Mouse (Mus musculus) thymus, adult 2 months (tissue): ENCODE data around the gene Nme7. TPM values are rescaled to one million over a fixed set of nuclear protein-coding genes. Genes with fewer than 3 reads are reported as not detected.

Experiments
- DNase-seq: peaks from one replicate; pipeline ENCODE4 v3.0.0; 2021
- H3K27ac ChIP-seq: fragments of 200-500 bp; 2 replicates; pipeline ENCODE4 v1.5.1; 2012; ENCODE audit warnings: low read length, control low read depth; ENCODE audit not compliant: control insufficient read depth, insufficient read depth
- H3K27me3 ChIP-seq: fragments of 200-500 bp; 2 replicates; pipeline ENCODE4 v1.6.1; 2012; ENCODE audit warnings: mild to moderate bottlenecking, low read length, moderate library complexity, mixed read lengths; ENCODE audit not compliant: control insufficient read depth, insufficient read depth
- H3K36me3 ChIP-seq: fragments of 200-500 bp; 2 replicates; pipeline ENCODE4 v1.6.1; 2012; ENCODE audit warnings: mild to moderate bottlenecking, low read length, moderate library complexity; ENCODE audit not compliant: control insufficient read depth, insufficient read depth
- H3K4me1 ChIP-seq: fragments of 200-500 bp; replicated peaks from 2 replicates; pipeline ENCODE4 v1.6.1; 2012; ENCODE audit warnings: low read length; ENCODE audit not compliant: control insufficient read depth, insufficient read depth
- H3K4me3 ChIP-seq: fragments of 200-500 bp; 2 replicates; pipeline ENCODE4 v1.5.1; 2012; ENCODE audit warnings: mild to moderate bottlenecking, low read length, control low read depth, moderate library complexity; ENCODE audit not compliant: control insufficient read depth, insufficient read depth
- CTCF ChIP-seq: fragments of 200-500 bp; IDR thresholded peaks from 2 replicates; pipeline ENCODE4 v1.5.1; 2012; ENCODE audit warnings: mild to moderate bottlenecking, control low read depth, low read length, moderate library complexity, borderline replicate concordance; ENCODE audit not compliant: control insufficient read depth, poor library complexity, insufficient read depth; ENCODE audit errors: extremely low read depth
- POLR2A ChIP-seq: fragments of 200-500 bp; IDR thresholded peaks from 2 replicates; pipeline ENCODE4 v1.6.1; 2012; ENCODE audit warnings: mild to moderate bottlenecking, low read length, control low read depth, moderate library complexity; ENCODE audit not compliant: control insufficient read depth, poor library complexity, insufficient read depth; ENCODE audit errors: extremely low read depth
- WGBS: fragments of 180-500 bp; shearing (Covaris S2); methylation state at CpG from one replicate; pipeline ENCODE4 v1.1.7; 2018; 5-methylcytosine and 5-hydroxymethylcytosine counted together
- polyA plus RNA-seq: library from polyadenylated mRNA; depleted of rRNA; stranded (reverse); fragments of >200 nt; gene quantifications from 2 replicates; pipeline ENCODE4 v1.2.3, GENCODE M21; 2012

The Nme7 gene
- polyA plus RNA-seq, 1 experiment = 10.7 TPM

- 47% methylated on average over 6 of the region's 6 CpGs for WGBS
- TF ChIP-seq POLR2A (no peak), CTCF (no peak)
- H3K27ac ChIP-seq = peak overlapping the region; percentile 94
- 0 out of 2 replicates have a peak overlapping the region, but pooled peaks have one; percentile 5 for H3K4me3 ChIP-seq
- no peak for DNase-seq
- no peaks in the 10 kb centered on the region for H3K27me3 ChIP-seq
- H3K4me1 ChIP-seq = peaks cover 49% of the 10 kb centered on the region
- peaks cover 7% of the 10 kb centered on the region; the same call in 1 of the 2 replicates for H3K36me3 ChIP-seq
Observed at GRCm38 (mm10) chr1:164452580-164452979, 148.7 kb downstream of the Nme7 start.

GRCm38 (mm10) chr1:164453146-164453545, 149.2 kb downstream of the Nme7 start:
- TF ChIP-seq POLR2A = no peak
- no peak for TF ChIP-seq CTCF
- Histone ChIP-seq H3K36me3 (peaks cover 7% of the 10 kb centered on the region; the same call in 1 of the 2 replicates), H3K27me3 (no peaks in the 10 kb centered on the region), H3K4me3 (peak overlapping the region; percentile 32), H3K27ac (peak overlapping the region; percentile 94), H3K4me1 (peaks cover 49% of the 10 kb centered on the region)
- WGBS = 68% methylated on average over 8 of the region's 8 CpGs
- peak; percentile 22 for DNase-seq

- WGBS = 2% methylated on average over 5 of the region's 5 CpGs
- no peak for TF ChIP-seq POLR2A
- TF ChIP-seq CTCF = no peak
- no peaks in the 10 kb centered on the region for H3K27me3 ChIP-seq
- peak overlapping the region; percentile 32 for H3K4me3 ChIP-seq
- peaks cover 6% of the 10 kb centered on the region; the same call in 1 of the 2 replicates for H3K36me3 ChIP-seq
- peaks cover 53% of the 10 kb centered on the region for H3K4me1 ChIP-seq
- H3K27ac ChIP-seq = peak overlapping the region; percentile 94
- DNase-seq = peak; percentile 84
Observed at GRCm38 (mm10) chr1:164453739-164454138, 149.8 kb downstream of the Nme7 start.

GRCm38 (mm10) chr1:164454747-164455400, 151.0 kb downstream of the Nme7 start:
- TF ChIP-seq CTCF (no peak), POLR2A (no peak)
- 0 out of 2 replicates have a peak, but pooled peaks cover 3% of the 10 kb centered on the region for H3K36me3 ChIP-seq
- no peak overlapping the region; the same call in 1 of the 2 replicates for H3K27ac ChIP-seq
- H3K4me3 ChIP-seq = no peak overlapping the region
- 88% methylated on average over 14 of the region's 14 CpGs for WGBS
- DNase-seq = peak; percentile 33
- no peaks in the 10 kb centered on the region for H3K27me3 ChIP-seq
- peaks cover 48% of the 10 kb centered on the region for H3K4me1 ChIP-seq

- Histone ChIP-seq H3K4me1 (peaks cover 51% of the 10 kb centered on the region), H3K27ac (no peak overlapping the region), H3K27me3 (no peaks in the 10 kb centered on the region), H3K36me3 (0 out of 2 replicates have a peak, but pooled peaks cover 3% of the 10 kb centered on the region), H3K4me3 (no peak overlapping the region)
- TF ChIP-seq CTCF (no peak), POLR2A (no peak)
- DNase-seq = peak; percentile 27
- WGBS = 78% methylated on average over 7 of the region's 7 CpGs
Observed at GRCm38 (mm10) chr1:164455614-164456013, 151.7 kb downstream of the Nme7 start.

- no peak for TF ChIP-seq POLR2A
- TF ChIP-seq CTCF = no peak
- Histone ChIP-seq H3K4me3 (no peak overlapping the region), H3K27ac (no peak overlapping the region), H3K4me1 (peaks cover 54% of the 10 kb centered on the region), H3K36me3 (0 out of 2 replicates have a peak, but pooled peaks cover 3% of the 10 kb centered on the region), H3K27me3 (no peaks in the 10 kb centered on the region)
- no peak for DNase-seq
- WGBS = 85% methylated on average over 6 of the region's 6 CpGs
Observed at GRCm38 (mm10) chr1:164456065-164456464, 152.1 kb downstream of the Nme7 start.

GRCm38 (mm10) chr1:164456731-164457130, 152.8 kb downstream of the Nme7 start:
- H3K36me3 ChIP-seq = no peaks in the 10 kb centered on the region
- WGBS = 42% methylated on average over 8 of the region's 8 CpGs
- H3K4me1 ChIP-seq = peaks cover 59% of the 10 kb centered on the region
- H3K27me3 ChIP-seq = no peaks in the 10 kb centered on the region
- DNase-seq = peak; percentile 44
- TF ChIP-seq CTCF (no peak), POLR2A (no peak)
- H3K4me3 ChIP-seq = peak overlapping the region; percentile 20
- no peak overlapping the region for H3K27ac ChIP-seq
